Mouse (Mus musculus): Measurements from ENCODE around the gene Polr2l. TPM values are rescaled to one million over a fixed set of nuclear protein-coding genes. Genes with fewer than 3 reads are reported as not detected.

Gene Polr2l
- polyA plus RNA-seq, 2 experiments, result 32.1 to 61.0 TPM

DNA sequence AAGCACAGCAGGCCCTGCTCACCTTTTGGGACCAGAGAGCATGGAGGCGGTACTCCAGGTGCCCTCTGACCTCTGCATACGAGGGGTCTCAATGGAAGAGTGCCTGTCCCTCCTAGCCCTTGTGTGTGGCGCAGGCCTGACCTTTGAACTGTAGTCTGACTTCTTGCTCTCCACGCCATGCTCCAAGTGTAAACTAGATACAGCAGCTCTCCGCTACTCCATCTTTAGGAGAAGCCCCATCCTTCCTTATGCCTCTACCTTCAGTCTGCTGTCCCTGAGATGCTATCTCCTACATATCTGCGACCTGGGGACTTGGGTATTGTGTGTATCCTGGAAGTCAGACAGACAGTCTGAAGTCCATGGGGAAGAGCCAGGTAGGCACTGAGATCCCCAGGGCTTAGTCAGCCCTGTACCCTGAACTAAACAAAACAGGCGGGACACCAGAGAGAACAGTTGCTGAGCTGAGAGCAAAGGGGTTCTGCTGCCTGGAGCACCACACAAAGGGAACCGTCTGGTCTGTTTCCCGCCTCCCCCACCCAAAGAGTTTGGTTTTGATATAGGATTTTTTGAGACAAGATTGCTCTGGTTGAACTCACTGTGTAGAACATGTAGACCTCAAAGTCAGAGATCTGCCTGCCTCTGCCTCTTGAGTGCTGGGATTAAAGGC lies 38.9 kb downstream of the Polr2l start:
- Histone ChIP-seq H3K27ac (replicated peaks; ENCODE audit: low read depth, low read length) (no peak overlapping the region), H3K9ac (ENCODE audit: low read depth, low read length, severe bottlenecking) (no peak overlapping the region), H3K36me3 (ENCODE audit: control insufficient read depth, insufficient read depth, low read length) (peaks cover 40% of the 10 kb centered on the region), H3K4me3 (replicated peaks; ENCODE audit: low read length) (no peak overlapping the region; the same call in 1 of the 2 replicates), H3K4me1 (ENCODE audit: control insufficient read depth, insufficient read depth, low read length) (peaks cover 26% of the 10 kb centered on the region), H3K9me3 (ENCODE audit: control insufficient read depth, low read length) (no peaks in the 10 kb centered on the region), H3K4me2 (replicated peaks; ENCODE audit: low read depth, low read length, severe bottlenecking) (peak overlapping the region; percentile 83), H3K27me3 (ENCODE audit: control insufficient read depth, insufficient read depth, low read length) (no peaks in the 10 kb centered on the region)
- DNase-seq (ENCODE audit: low spot score), result no peak
- TF ChIP-seq POLR2A (IDR thresholded peaks at IDR 0.05; ENCODE audit: borderline replicate concordance, extremely low read depth, insufficient read depth, insufficient read length), result no peak
- 88% methylated on average over 9 of the region's 9 CpGs for WGBS
- ATAC-seq (ENCODE audit: low FRiP score, low read depth), result no peak

DNA sequence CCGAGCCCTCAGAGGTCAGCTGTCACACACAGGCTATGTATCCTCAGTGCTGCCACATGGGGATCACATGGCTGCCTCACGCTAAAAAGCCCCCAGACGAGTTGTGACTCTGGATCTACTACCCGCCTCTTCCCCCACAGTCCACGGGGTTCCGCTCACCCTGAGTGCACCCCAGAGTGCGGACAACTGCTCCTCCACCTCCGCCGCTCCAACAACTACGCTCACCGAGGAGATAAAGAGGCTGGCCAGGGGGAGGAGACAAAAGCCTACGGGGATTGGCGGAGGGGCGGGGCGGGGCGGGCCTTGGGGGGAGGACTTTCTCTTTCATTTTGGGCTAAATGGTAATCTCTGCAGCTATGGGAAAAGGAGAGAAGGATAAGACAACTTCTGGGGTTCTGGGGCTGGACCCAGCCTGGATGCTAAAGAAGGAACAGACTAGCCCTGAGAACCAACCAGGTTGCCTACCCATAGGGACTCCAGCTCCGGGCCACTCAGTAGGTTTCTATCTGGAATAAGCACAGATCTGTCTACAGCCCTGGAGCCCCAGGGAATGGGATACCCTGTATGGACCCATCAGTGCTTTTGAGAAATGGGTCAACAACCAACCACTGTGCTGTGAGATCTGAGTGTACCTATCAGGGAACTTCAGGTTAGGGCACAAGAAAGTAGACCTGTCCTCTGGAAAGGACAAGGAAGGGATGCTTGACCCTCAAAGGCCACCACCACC lies 39.6 kb downstream of the Polr2l start:
- Histone ChIP-seq H3K4me1 (ENCODE audit: control insufficient read depth, insufficient read depth, low read length) (peaks cover 26% of the 10 kb centered on the region), H3K9me3 (ENCODE audit: control insufficient read depth, low read length) (no peaks in the 10 kb centered on the region), H3K4me3 (replicated peaks; ENCODE audit: low read length) (peak overlapping the region; percentile 47), H3K27me3 (ENCODE audit: control insufficient read depth, insufficient read depth, low read length) (no peaks in the 10 kb centered on the region), H3K36me3 (ENCODE audit: control insufficient read depth, insufficient read depth, low read length) (peaks cover 45% of the 10 kb centered on the region), H3K4me2 (replicated peaks; ENCODE audit: low read depth, low read length, severe bottlenecking) (peak overlapping the region; percentile 83), H3K9ac (ENCODE audit: low read depth, low read length, severe bottlenecking) (peak overlapping the region; percentile 66), H3K27ac (replicated peaks; ENCODE audit: low read depth, low read length) (no peak overlapping the region)
- ATAC-seq (ENCODE audit: low FRiP score, low read depth) (0 out of 2 replicates have a peak, but pooled peaks have one; percentile 20), DNase-seq (ENCODE audit: low spot score) (no peak)
- TF ChIP-seq POLR2A (IDR thresholded peaks at IDR 0.05; ENCODE audit: borderline replicate concordance, extremely low read depth, insufficient read depth, insufficient read length), result no peak
- 3% methylated on average over 17 of the region's 17 CpGs for WGBS

DNA sequence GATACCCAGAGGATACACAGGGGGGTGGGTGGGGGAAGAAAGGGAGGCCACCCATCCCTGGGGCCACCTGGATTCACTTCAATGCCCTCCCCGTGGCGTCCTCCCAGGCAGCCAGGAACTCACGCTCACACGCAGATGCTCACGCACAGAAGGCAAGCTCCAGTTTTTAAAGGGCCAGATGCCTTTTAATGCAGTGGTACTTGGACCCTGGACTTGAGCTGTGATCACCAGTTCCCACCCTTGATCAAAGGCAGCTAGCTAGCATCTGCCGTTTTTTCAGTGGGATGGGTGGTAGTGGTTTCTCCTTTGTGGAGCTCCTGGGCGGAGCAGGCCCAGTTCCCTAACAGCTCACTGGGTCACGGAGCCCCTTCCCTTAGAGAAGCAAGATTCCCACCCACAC lies 40.5 kb downstream of the Polr2l start:
- Histone ChIP-seq H3K4me1 (ENCODE audit: control insufficient read depth, insufficient read depth, low read length) (peaks cover 26% of the 10 kb centered on the region), H3K36me3 (ENCODE audit: control insufficient read depth, insufficient read depth, low read length) (peaks cover 40% of the 10 kb centered on the region)
- WGBS, result 9% methylated on average over 7 of the region's 8 CpGs

DNA sequence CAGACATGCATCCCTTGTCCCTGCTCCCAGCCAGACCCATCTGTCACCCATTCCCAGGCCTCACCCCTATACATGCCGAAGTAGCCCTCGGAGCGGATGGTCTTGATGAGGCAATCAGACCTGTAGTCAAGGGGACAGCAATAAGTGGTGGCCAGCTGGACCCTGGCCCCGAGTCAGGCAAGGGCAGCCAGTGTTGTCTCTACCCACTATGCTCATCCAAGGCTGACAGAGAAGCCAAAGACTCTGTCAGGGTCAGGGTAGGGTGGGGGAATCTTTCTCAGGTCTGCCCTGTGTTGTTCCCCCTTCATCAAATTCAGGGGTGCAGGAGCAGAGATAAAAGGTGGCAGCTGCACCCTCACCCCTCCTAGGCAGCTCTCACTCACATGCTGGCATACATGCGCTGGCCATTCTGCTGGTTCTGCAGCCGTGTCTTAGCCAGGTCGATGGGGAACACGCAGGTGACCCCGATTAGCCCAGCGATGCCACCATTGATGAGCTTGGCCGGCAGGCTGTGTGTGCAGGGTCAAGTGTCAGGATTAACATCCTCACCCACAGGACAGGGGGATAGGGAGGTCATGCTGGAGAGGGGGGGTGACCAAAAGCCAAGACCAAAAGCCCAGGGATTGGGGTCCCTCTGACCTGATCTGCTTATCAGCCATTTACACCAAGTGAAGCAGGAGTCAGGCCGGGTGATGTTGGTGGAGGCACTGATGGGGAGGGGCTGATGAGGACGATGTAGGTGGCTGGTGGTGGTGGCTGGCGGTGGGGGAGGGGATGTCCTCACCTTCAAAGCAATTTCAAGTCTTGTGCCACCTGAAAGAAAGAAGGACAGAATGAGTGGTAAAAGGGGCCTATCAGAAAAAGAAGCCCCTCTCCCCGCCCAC lies 41.2 kb downstream of the Polr2l start:
- Histone ChIP-seq H3K27me3 (ENCODE audit: control insufficient read depth, insufficient read depth, low read length) (no peaks in the 10 kb centered on the region), H3K4me3 (replicated peaks; ENCODE audit: low read length) (peak overlapping the region; percentile 47), H3K9me3 (ENCODE audit: control insufficient read depth, low read length) (no peaks in the 10 kb centered on the region), H3K9ac (ENCODE audit: low read depth, low read length, severe bottlenecking) (peak overlapping the region; percentile 66), H3K27ac (replicated peaks; ENCODE audit: low read depth, low read length) (no peak overlapping the region), H3K4me1 (ENCODE audit: control insufficient read depth, insufficient read depth, low read length) (peaks cover 32% of the 10 kb centered on the region), H3K4me2 (replicated peaks; ENCODE audit: low read depth, low read length, severe bottlenecking) (peak overlapping the region; percentile 83), H3K36me3 (ENCODE audit: control insufficient read depth, insufficient read depth, low read length) (peaks cover 39% of the 10 kb centered on the region)
- WGBS, result 68% methylated on average over 15 of the region's 15 CpGs
- ATAC-seq (ENCODE audit: low FRiP score, low read depth) (no peak), DNase-seq (ENCODE audit: low spot score) (no peak)
- TF ChIP-seq POLR2A (IDR thresholded peaks at IDR 0.05; ENCODE audit: borderline replicate concordance, extremely low read depth, insufficient read depth, insufficient read length), result no peak

More for the DNA sequence above, 40.5 kb downstream of the Polr2l start:
- peak overlapping the region; percentile 47 for H3K4me3 ChIP-seq (replicated peaks; ENCODE audit: low read length)
- H3K9me3 ChIP-seq (ENCODE audit: control insufficient read depth, low read length), result no peaks in the 10 kb centered on the region
- peak overlapping the region; percentile 83 for H3K4me2 ChIP-seq (replicated peaks; ENCODE audit: low read depth, low read length, severe bottlenecking)
- no peak for ATAC-seq (ENCODE audit: low FRiP score, low read depth)
- no peak for TF ChIP-seq POLR2A (IDR thresholded peaks at IDR 0.05; ENCODE audit: borderline replicate concordance, extremely low read depth, insufficient read depth, insufficient read length)
- DNase-seq (ENCODE audit: low spot score), result peak; percentile 63
- H3K9ac ChIP-seq (ENCODE audit: low read depth, low read length, severe bottlenecking), result peak overlapping the region; percentile 66
- H3K27ac ChIP-seq (replicated peaks; ENCODE audit: low read depth, low read length), result no peak overlapping the region
- H3K27me3 ChIP-seq (ENCODE audit: control insufficient read depth, insufficient read depth, low read length), result no peaks in the 10 kb centered on the region
